Mouse (Mus musculus): ENCODE results near the gene Alg5.
"Not testable (repeated sequence)": the region's sequence is repeated elsewhere in the genome, so short reads cannot be mapped to it uniquely, and the experiment has no call there.

The Alg5 gene

DNA sequence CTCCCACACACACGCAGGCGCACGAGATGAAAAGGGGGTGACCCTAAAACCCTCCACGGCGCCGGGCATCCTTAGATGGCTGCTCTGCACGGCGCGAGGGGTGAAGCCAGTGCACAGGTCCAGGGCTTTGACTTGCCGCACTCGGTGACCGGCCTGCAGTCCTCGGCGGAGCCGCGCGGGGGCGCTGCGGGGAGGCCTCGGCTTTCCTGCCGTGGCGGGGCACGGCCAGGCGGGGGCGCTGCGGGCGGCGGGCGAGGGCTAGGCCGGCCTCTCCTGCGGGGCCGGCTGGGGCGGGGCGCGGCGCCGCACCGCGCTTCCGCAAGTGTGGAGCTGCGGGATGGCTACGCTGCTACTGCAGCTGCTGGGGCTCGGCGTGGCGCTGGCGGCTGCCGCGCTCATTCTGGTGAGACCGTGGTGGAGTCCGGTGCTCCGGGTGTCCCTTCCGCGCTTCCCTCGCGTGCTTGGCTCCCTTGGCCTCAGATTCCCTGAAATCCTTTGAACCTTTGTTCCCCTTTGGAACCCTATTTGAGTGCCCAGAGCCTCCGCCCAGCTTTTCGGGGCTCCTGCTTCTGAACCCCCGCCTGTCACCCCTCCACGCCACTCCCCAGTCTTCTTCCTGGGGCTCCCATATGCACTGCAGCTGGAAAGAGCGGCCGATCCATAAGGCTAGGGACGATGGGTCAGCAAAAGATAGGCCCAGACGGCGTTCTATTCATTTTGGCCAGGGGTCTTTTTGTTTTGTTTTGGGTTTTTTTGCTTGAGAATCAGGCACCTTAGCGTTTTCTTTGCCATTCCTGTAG, at the start of gene Alg5, which contains the start of gene Exosc8:
Gene Alg5 (plus strand): TSS at position 293 of the 800 bp plus-strand sequence.
Gene Exosc8 (minus strand): TSS at position 147 of the 800 bp plus-strand sequence.
- peak; percentile 90 to 96 for DNase-seq

DNA sequence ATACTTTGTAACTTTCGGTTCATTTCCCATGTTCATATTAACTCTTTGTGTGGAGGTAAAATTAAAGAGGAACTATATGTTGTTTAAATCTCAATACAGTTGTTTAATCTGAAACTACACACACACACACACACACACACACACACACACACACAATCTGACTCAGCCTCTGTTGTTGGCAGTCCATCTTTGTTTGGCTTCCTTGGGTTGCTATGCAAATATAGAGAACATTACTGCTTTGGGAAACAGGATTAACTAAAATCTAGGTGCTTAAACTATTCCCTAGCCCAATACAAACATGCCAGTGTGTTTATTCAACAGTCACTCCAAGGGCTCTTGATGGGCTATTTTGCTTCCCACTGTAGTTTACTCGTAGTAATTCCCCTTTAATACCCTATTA, 48.1 kb upstream of the Alg5 start:
- no peak for DNase-seq

GRCm38 (mm10) chr3:54689091-54689490, 46.2 kb upstream of the Alg5 start:
- DNase-seq: no peak

- DNase-seq: peak; percentile 90 to 94
Observed at GRCm38 (mm10) chr3:54692202-54693055, 42.9 kb upstream of the Alg5 start, which contains the start of gene Supt20. TSS of gene Supt20 (plus strand) at chr3:54692807.

DNA sequence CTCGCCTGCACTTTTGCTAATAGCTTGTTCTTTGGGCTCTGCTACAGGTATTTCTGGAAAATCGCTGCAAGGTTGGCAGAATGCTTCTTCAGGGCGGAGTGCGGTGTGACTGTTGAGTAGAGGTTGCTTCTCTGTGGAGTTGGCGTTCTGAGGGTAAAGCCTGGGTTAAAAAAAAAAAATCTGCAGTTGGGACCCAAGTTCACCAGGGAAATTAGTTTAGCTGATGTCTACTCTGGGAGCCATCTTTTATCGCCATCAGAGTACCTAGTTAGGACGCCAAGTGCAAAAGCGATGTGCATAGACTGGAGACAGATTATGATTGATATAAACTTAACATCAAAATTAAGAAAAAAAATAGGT, 42.3 kb upstream of the Alg5 start:
- no peak for DNase-seq

GRCm38 (mm10) chr3:54699759-54700301, 35.5 kb upstream of the Alg5 start:
- no peak for DNase-seq

DNA sequence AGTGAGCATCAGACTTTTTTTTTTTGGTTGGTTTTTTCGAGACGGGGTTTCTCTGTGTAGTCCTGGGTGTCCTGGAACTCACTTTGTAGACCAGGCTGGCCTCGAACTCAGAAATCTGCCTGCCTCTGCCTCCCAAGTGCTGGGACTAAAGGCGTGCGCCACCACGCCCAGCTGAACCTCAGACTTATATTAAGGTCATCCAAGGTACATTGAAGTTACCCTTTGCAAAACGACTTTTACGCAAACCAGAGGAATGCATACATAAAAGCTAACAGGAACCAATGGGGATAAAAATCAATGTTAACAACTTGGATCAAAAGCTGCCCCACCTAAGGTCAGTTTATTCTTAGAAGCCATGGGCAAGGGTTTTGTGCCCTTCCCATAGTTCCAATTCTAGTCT, 31.2 kb upstream of the Alg5 start:
- not testable (repeated sequence) for DNase-seq

- DNase-seq: no peak
Observed at GRCm38 (mm10) chr3:54708972-54709371, 26.4 kb upstream of the Alg5 start.

DNA sequence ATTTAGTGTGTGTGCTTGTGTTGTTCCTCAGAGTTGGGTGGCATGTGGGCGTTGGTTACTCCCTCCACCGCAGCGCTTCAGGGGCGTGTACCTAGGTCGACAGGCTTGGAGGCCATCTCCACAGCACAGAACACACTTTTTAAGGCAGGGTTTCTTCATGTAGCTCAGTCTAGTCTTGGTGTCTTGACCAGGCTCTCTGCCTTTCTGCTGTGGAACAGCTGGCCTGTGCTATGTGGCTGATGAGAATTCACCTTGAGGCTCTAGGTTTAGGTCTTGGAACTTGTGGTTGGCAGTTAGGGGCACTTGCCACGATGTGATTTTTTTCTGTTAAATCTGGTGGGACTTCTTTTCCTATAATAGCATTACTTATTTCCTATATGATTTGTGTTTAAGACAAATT, 21.1 kb upstream of the Alg5 start, which contains the start of gene Gm21958:
Gene Gm21958 (minus strand): TSS at position 101 of the 400 bp plus-strand sequence.
- no peak for DNase-seq

- DNase-seq: no peak
Observed at GRCm38 (mm10) chr3:54715461-54715860, 19.9 kb upstream of the Alg5 start.

DNA sequence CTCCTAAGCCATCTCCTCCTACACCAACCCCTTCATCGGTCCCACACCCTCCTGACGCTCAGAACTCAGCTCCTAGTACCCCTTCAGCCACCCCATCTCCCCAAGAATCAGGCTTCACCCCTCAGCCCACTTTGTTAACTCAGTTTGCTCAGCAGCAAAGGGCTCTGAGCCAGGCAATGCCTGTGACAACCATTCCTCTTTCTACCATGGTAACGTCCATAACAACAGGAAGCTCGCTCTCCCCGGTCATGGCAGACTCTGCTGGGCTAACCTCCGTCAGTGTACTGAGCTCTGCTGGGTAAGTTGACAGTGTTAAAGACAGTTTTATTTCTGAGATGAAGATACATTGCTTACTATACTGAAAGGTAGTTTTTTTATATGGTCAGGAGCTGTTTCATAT, 18.0 kb upstream of the Alg5 start:
- no peak for DNase-seq

DNA sequence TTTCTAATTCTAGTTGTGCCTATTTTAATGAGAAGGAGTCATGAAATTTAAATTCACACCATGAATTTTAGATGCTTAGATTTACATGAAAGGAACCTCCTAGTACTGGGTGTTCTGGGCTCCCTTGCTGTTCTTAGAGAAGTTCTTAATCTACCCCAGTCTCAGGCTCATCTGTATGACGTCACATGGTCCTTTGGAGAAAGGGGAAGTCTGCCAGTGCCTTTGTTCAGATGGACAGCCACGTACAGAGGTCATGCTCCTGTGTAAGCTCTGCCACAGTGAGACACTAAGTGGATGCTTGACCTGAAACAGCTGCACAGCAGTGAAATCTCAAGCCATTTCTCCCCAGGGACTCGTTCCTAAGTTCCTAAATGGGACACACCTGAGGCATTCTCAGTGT, 16.4 kb upstream of the Alg5 start:
- no peak for DNase-seq

- peak; percentile 12 to 16 for DNase-seq
Observed at GRCm38 (mm10) chr3:54723741-54724500, 11.4 kb upstream of the Alg5 start.

DNA sequence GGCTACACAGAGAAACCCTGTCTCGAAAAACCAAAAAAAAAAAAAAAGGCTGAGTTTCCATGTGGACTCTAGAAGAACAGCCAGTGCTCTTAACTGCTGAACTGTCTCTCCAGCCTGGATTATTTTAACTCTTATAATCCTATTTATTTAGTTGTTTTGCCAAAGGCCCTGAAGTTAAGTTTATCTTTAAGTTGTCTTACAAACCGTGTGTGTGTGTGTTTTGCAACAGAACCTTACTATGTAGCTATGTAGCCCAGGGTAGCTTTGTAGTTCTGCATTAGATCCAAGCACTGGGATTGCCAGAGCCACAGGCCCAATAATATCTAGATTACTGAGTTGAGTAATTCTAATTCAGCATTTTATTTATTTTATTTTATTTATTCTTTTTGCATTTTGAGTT, 10.0 kb upstream of the Alg5 start:
- DNase-seq: no peak

DNA sequence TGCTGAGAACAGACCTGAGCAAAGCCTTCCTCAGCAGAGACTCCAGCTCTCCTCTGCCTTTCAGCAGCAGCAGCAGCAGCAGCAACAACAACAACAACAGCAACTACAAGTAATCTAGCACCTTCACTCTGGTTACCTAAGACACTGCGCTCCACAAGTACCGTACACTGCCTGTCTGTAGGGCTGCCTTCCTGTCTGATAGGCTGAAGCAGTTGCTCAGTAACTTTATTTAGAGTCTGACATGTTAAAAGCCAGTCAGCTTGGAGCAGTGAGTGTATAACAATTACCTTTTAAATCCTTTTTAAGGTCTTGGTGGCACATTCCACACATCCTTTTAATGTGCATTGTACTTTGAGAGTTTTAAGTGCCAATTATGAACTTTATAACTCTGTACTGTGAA, 7.8 kb upstream of the Alg5 start:
- no peak for DNase-seq

DNA sequence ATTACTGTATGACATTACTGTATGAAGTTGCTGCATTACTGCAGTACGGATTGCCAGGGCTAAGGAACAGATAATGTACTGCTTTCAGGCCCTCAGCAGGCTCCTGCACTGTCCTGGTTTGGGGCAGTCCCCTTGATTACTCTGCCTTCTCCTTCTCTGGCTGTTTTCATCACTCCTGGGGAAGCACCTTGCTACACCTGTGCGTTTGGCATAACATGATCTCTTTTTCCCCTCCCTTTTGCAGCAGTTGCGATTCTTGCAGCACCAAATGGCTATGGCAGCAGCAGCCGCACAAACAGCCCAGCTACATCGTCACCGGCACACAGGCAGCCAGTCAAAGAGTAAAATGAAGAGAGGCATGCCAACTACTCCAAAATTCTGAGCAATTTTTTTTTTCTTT, 7.2 kb upstream of the Alg5 start:
- DNase-seq: no peak

GRCm38 (mm10) chr3:54731626-54732150, 3.7 kb upstream of the Alg5 start:
- DNase-seq: no peak

DNA sequence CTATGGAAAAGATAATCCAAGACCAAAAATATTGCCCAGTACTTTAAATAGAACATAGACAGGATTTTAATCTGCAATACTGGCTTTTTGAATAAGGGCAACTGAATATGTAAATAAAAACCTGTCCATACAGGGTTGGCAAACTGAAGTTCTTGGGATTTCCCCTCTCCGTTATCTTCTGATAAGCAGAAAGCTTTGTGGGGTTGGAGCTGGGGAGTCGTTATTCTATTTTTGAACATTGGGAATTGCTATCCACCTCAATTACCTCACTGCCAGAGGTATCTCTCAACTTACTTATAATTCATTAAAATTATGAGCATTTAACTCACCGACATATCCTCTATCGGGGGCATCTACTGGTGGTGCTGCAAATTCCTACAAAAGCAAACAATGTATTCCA, 3.0 kb upstream of the Alg5 start:
- DNase-seq: no peak

DNA sequence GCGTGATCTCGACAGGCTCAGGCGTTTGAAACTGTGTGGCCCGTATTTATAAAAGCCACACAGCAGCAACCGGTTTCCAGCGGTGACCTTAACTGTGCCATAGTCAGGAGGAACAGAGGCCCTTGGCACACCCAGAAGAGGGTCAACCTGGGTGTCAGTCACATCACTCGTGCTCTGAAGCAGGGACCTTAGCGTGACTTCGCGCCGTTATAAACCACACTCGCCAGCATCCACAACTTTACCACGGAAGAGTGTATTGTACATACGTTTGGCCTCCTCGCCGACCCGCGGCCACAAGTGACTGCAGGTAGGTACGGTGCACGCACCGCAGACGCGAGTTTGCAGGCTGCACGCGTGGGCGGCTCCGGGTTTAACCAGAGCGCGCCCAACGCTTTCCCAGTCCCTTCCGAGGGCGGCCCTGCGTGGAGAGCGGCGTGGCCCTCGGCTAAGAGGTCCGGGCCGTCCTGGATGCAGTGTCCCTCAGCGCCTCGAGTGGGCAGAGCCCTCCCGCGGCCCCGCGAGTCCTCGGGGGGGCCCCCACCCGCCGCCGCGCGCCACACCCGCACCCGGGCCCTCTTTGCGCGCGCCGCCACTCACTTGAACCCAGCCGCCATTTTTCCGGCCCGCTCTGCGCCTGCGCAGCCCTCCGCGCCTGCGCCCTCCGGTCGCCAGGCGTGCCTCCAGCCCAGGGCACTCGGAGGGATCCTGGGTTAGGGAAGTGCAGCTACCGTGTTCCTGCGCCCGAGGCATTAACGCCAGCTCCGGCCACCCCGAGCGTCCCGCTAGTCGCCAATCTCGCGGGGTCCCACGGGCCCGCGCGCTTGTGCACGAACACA, 710 bp upstream of the Alg5 start:
- peak; percentile 92 for DNase-seq

DNA sequence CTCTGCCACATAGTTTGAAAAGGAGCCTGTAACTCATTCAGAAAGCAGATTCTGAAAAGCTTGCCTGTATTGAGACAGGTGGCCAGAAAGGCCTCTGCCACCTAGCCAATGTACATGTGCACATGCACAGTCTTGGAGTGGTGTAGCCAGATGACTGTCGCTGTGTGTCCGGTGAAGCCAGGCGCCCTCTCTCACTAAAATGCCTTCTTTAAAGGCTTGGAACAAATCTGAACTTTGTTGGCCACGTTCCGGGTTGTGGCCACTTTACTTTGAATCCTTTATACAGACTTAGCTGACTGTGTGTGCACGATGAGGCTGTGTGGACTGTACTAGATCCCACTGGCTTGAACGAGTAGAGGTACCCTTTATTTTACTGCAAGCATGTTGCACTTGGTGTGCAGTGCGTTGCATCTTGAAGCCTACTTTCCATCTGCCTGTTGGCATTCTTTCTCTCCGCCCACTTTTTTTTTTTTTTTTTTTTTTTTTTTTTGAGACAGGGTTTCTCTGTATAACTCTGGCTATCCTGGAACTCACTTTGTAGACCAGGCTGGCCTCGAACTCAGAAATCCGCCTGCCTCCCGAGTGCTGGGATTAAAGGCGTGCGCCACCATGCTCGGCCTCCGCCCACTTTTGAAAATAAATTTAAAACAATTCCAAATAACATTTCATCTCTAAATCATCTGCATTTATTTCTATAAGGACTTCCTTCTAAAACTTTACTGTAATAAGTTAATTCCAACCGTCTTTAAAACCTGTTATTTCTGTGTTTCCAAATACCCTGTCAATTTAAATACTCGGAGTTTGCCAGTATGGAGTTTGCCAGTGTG, 975 bp downstream of the Alg5 start:
- peak; percentile 8 to 15 for DNase-seq

DNA sequence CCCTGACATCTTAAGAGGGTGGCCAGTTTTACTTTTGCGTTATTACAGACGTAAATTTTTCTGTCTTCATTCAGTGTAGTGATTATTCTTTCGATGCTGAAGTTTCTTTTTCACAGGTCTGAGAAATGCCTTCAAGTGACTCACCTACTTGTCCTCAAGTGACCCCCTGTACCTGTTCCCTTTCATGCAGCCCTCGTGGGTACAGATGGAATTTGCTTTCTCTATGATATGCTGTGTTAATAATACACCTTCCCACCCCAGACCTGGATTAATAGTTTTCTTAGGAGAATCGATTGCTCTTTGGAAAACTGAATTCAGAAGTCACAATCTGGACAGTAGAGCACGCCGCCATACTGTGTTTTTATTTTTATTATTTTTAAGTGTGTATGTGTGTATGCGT, 2.0 kb downstream of the Alg5 start:
- DNase-seq: no peak

All from thymus, postnatal 36 days (tissue).